Mouse (Mus musculus) gastrocnemius, adult 2 months (tissue): Measurements from ENCODE around the gene Rbms1. TPM values are rescaled to one million over a fixed set of nuclear protein-coding genes. Genes with fewer than 3 reads are reported as not detected.

ENCODE experiments used
- DNase-seq: peaks from one replicate; pipeline ENCODE4 v3.0.0; 2022
- H3K27ac ChIP-seq: fragments of 200-600 bp; 2 replicates; pipeline ENCODE4 v1.8.1; 2022; ENCODE audit warnings: mild to moderate bottlenecking
- H3K4me3 ChIP-seq: fragments of 200-600 bp; 2 replicates; pipeline ENCODE4 v1.8.1; 2022; ENCODE audit warnings: mild to moderate bottlenecking, moderate library complexity
- CTCF ChIP-seq: fragments of 200-600 bp; IDR thresholded peaks from 2 replicates; pipeline ENCODE4 v1.8.1; 2022; ENCODE audit warnings: antibody characterized with exemption, mild to moderate bottlenecking, moderate library complexity
- intact Hi-C: fragments of 180-260 bp; cut with DNase I; formaldehyde crosslinking; loops from one replicate; pipeline ENCODE4 v1.15.1; 2025
- total RNA-seq, 2 experiments: library from RNA; stranded (reverse); gene quantifications; 2 replicates each; pipeline ENCODE4 v1.2.3; 2021

The Rbms1 gene
- total RNA-seq, 2 experiments from 2014 or later: 17.2 to 27.8 TPM

DNA sequence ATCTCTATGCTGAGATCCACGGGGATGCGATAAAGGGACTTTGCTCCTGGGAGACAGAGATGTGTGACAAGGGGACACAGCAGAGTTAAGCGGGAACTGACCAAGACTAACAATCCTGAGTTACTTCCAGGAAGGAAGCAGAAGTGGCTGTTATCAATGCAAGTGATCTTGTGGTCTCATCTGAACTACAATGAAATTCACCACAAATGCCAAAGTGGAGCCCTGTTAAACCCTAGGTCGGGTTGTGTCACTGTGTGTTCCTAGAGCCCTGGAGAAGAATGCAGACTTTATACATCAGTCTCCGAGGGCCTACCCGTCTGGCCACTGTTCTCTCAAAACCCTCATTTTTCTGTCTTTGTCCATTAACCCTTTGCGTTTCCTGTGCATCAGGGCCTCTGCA, 248.5 kb downstream of the Rbms1 start:
- TF ChIP-seq CTCF: no peak
- DNase-seq: no peak
- intact Hi-C loops: no loop called here

DNA sequence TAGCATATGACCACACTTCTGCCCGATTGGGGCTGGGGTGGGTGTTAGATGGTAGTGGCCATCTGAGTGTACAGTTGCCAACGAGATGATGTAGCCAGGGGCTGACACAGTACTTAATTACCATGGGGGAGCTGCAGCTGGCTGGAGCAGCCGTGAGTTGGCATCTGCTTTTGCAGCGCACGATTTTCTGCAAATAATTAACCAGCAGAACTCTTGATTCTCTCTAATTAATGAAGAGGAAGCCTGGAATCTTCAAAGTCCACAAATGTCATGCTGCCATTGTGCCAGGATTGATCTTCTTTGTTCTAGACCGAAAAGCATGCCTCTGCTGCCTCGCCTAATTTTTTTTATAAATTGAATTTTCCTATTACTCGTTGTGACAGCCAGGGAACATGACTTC, 249.1 kb downstream of the Rbms1 start:
- peak overlapping the region; percentile 91 for H3K27ac ChIP-seq
- TF ChIP-seq CTCF: no peak
- intact Hi-C loops: no loop called here

More for the DNA sequence above, 248.5 kb downstream of the Rbms1 start:
- Histone ChIP-seq H3K4me3 (0 out of 2 replicates have a peak overlapping the region, but pooled peaks have one; percentile 1), H3K27ac (peak overlapping the region; percentile 91)

GRCm38 (mm10) chr2:60712891-60713290, 250.1 kb downstream of the Rbms1 start:
- intact Hi-C loops: no loop called here
- Histone ChIP-seq H3K27ac (peak overlapping the region; percentile 91), H3K4me3 (0 out of 2 replicates have a peak overlapping the region, but pooled peaks have one; percentile 5)
- DNase-seq: peak; percentile 65
- no peak for TF ChIP-seq CTCF

More for the DNA sequence above, 249.1 kb downstream of the Rbms1 start:
- DNase-seq: no peak
- no peak overlapping the region for H3K4me3 ChIP-seq

- intact Hi-C loops: no loop called here
- H3K27ac ChIP-seq: peak overlapping the region; percentile 91
These were observed 250.5 kb downstream of the Rbms1 start for GRCm38 (mm10) chr2:60712483-60712882.

GRCm38 (mm10) chr2:60711098-60711880, 251.7 kb downstream of the Rbms1 start:
- no peak for DNase-seq
- no peak for TF ChIP-seq CTCF
- Histone ChIP-seq H3K27ac (peak overlapping the region; percentile 91), H3K4me3 (no peak overlapping the region)
- intact Hi-C loops: no loop called here

More at GRCm38 (mm10) chr2:60712483-60712882, 250.5 kb downstream of the Rbms1 start:
- no peak for TF ChIP-seq CTCF
- no peak overlapping the region for H3K4me3 ChIP-seq
- no peak for DNase-seq

- Histone ChIP-seq H3K27ac (peak overlapping the region; percentile 91), H3K4me3 (no peak overlapping the region)
- no peak for TF ChIP-seq CTCF
- DNase-seq: peak; percentile 46
- intact Hi-C loops: no loop called here
These were observed 252.7 kb downstream of the Rbms1 start for GRCm38 (mm10) chr2:60710317-60710716.

DNA sequence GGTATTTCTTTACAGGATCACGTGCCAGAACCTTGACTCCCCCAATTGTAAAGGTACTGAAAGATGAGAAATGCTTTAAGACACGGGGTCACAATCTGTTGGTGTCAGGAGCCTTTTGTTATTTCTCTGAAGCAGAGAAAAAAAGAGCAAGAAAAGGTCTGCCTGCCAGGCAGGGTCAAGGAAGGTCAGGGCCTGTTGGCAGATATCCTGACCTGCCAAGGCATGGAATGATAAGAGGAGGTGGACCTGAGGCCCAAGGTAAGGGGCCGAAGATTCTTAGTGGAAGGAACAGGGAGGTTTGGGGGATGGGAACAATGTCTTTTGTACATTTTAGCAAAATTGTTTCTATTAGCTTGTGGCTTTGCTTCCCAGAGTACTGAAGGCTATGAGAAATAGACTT, 254.3 kb downstream of the Rbms1 start:
- H3K4me3 ChIP-seq: no peak overlapping the region
- DNase-seq: no peak
- intact Hi-C loops: no loop called here
- H3K27ac ChIP-seq: peak overlapping the region; percentile 91; the same call in 1 of the 2 replicates
- TF ChIP-seq CTCF: no peak

DNA sequence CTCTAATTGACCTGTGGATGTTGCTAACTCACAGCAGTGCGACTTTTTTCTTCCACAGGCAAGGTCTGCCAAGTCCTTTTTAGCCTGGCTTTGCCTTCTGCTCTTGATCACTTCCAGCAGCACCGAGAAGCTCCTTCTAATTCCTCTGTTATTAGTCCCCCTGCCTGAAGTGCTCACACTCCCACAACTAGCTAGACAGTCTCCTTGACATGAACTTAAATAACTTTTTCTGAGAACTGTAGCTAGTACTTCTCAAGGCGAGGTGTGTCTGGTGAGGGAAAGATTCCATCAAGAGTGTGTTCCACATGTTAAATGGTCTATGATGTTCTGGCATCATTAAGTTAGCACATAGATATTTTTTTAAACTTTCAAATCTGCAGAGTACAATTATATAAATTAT, 256.1 kb downstream of the Rbms1 start:
- intact Hi-C loops: no loop called here
- DNase-seq: no peak
- Histone ChIP-seq H3K27ac (peak overlapping the region; percentile 70), H3K4me3 (no peak overlapping the region)
- no peak for TF ChIP-seq CTCF

GRCm38 (mm10) chr2:60705426-60705825, 257.6 kb downstream of the Rbms1 start:
- TF ChIP-seq CTCF: no peak
- DNase-seq: no peak
- intact Hi-C loops: no loop called here
- H3K4me3 ChIP-seq: no peak overlapping the region
- peak overlapping the region; percentile 24; the same call in 1 of the 2 replicates for H3K27ac ChIP-seq

DNA sequence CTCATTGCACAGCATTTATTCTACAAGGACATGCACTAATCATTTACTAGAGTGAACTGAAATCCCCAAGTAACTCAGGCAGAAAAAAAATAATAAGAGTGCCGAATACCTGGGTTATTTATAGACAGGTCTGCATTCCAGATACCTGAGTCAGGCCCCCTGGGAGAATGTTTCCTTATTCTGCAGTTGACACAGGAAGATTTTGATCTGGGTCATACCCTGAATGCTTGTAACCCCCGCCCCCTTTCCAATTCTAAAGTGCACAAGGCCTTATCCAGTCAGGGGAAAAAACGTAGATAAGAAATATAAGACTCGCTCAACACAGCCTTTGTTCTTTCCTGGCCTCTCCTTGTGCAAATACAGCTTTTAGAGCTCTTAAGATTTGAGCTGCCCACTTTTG, 259.7 kb downstream of the Rbms1 start:
- H3K4me3 ChIP-seq: no peak overlapping the region
- TF ChIP-seq CTCF: no peak
- peak overlapping the region; percentile 59 for H3K27ac ChIP-seq

DNA sequence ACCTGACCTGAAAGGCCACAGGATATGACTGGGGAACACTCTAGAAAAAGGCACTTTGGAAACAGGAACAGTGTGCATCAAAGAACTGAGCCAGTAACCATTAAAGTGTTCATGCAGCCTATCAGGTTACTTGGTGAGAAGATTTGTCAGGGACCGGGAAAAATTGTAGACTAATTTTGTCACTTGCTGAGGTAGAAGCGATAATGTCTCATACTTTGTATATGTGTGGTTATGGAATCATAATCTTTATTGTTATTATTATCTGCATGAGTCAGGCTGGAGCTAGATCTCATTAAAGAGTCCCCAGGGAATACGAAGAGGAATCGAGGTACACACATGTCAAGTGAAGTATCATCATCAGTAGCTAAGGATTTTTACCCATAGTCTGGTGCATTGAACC, 262.0 kb downstream of the Rbms1 start:
- Histone ChIP-seq H3K27ac (peak overlapping the region; percentile 62), H3K4me3 (no peak overlapping the region)
- TF ChIP-seq CTCF: no peak
- intact Hi-C loops: no loop called here
- no peak for DNase-seq

More for the DNA sequence above, 259.7 kb downstream of the Rbms1 start:
- no peak for DNase-seq
- intact Hi-C loops: no loop called here

Other genes with a start within 250 kb of the Rbms1 start
- gene Itgb6, start 240.5 kb downstream of the Rbms1 start, total RNA-seq: 10 to 100 TPM; 18.3 to 50.1 TPM